Mouse (Mus musculus) forebrain, embryonic 14.5 days (tissue): ENCODE data around the gene Btbd18. TPM values are rescaled to one million over a fixed set of nuclear protein-coding genes. Genes with fewer than 3 reads are reported as not detected.

ENCODE experiments used
- ATAC-seq: fragments of 200-750 bp; cut with Nextera tagmentation; 2 replicates; pipeline ENCODE4 v1.8.0; 2017; ENCODE audit warnings: mild to moderate bottlenecking, moderate library complexity
- DNase-seq: peaks from one replicate; pipeline ENCODE4 v3.0.0-alpha.2; 2015; ENCODE audit warnings: low spot score
- H3K27ac ChIP-seq: fragments of 300-500 bp; sonication (generic); 2 replicates; pipeline ENCODE4 v1.5.1; 2014; ENCODE audit warnings: low read depth, mild to moderate bottlenecking, control low read depth, low read length, moderate library complexity
- H3K27me3 ChIP-seq: fragments of 300-500 bp; sonication (generic); replicated peaks from 2 replicates; pipeline ENCODE4 v1.6.1; 2014; ENCODE audit warnings: low read length, control low read depth, mixed read lengths; ENCODE audit not compliant: control insufficient read depth, insufficient read depth
- H3K36me3 ChIP-seq: fragments of 300-500 bp; sonication (generic); 2 replicates; pipeline ENCODE4 v1.6.1; 2014; ENCODE audit warnings: low read length, control low read depth; ENCODE audit not compliant: control insufficient read depth, insufficient read depth
- H3K4me1 ChIP-seq: fragments of 300-500 bp; sonication (generic); 2 replicates; pipeline ENCODE4 v1.6.1; 2014; ENCODE audit warnings: antibody characterized with exemption, low read length, control low read depth; ENCODE audit not compliant: control insufficient read depth, insufficient read depth
- H3K4me2 ChIP-seq: fragments of 300-500 bp; sonication (generic); 2 replicates; pipeline ENCODE4 v1.6.1; 2014; ENCODE audit warnings: mild to moderate bottlenecking, control low read depth, low read length
- H3K4me3 ChIP-seq: fragments of 300-500 bp; sonication (generic); 2 replicates; pipeline ENCODE4 v1.5.1; 2014; ENCODE audit warnings: low read depth, low read length, control low read depth
- H3K9ac ChIP-seq: fragments of 300-500 bp; sonication (generic); 2 replicates; pipeline ENCODE4 v1.6.1; 2014; ENCODE audit warnings: mild to moderate bottlenecking, low read length, control low read depth, moderate library complexity
- H3K9me3 ChIP-seq: fragments of 300-500 bp; sonication (generic); replicated peaks from 2 replicates; pipeline ENCODE4 v1.6.1; 2016; ENCODE audit warnings: low read length, control low read depth, mixed read lengths; ENCODE audit not compliant: control insufficient read depth
- WGBS: fragments of 180-500 bp; shearing (Covaris S2); extraction: QIAGEN DNeasy Blood & Tissue Kit; methylation state at CpG from one replicate; pipeline ENCODE4 v1.1.7; 2014; 5-methylcytosine and 5-hydroxymethylcytosine counted together
- polyA plus RNA-seq: library from polyadenylated mRNA; unstranded; fragments of >200 nt; fragmentation: Nextera tagmentation; extraction: Ambion mirVana; gene quantifications from 2 replicates; pipeline ENCODE4 v1.2.1, GENCODE M21; 2014

The Btbd18 gene
- polyA plus RNA-seq, result 0.10 and 0.33 TPM in 2 replicates

DNA sequence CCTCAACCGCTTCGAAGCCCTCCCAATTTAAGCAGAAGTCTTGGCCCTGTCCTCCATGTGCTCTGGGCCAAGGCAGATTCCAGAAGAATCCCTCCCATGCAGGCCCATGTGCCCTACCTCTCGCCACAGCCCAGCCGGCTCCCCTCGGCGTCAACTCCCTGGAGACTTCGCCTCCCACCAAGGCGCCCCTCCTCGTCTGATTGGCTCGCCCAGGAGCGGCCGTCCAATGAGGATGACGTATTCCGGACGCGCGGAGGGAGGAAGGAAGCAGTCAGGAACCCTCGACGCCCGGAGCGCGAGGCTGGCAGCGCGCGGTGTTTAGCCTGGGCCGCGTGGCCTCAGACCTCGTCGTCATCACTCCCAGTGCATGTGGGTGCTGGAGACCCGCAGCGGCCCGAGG lies at the start of gene Btbd18:
Gene Btbd18, plus strand, starts transcription at position 274 of the 400 bp plus-strand sequence.
- Histone ChIP-seq H3K9me3 (no peaks in the 10 kb centered on the region), H3K4me2 (no peak within 1 kb of the TSS), H3K27ac (no peak within 1 kb of the TSS), H3K4me1 (no peaks in the 10 kb centered on the region), H3K9ac (no peak within 1 kb of the TSS), H3K27me3 (no peaks in the 10 kb centered on the region), H3K4me3 (no peak within 1 kb of the TSS), H3K36me3 (no peaks in the 10 kb centered on the region)
- no peak for DNase-seq
- ATAC-seq, result no peak
- 94% methylated on average over 32 of the region's 32 CpGs for WGBS

DNA sequence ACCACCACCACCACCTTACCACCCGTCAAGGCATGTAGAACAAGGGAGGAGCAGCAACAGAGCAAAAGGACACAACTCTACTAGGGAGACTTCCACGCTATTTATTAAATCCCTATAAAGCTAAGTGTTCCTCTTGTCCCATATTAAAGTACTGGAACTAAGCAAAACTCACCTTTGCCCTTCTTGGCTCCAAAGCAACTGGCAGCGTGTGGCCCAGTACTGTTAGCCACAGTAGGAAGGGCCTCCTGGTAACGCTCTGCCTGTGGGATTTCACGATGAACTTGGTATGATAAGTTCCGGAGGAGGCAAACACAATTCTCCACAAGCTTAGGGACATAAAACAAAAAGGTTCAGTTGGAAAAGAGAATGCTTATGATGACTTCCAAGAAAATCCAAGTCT lies 46.1 kb upstream of the Btbd18 start:
- Histone ChIP-seq H3K27me3 (no peaks in the 10 kb centered on the region), H3K4me2 (no peak overlapping the region), H3K36me3 (peaks cover 94% of the 10 kb centered on the region)

DNA sequence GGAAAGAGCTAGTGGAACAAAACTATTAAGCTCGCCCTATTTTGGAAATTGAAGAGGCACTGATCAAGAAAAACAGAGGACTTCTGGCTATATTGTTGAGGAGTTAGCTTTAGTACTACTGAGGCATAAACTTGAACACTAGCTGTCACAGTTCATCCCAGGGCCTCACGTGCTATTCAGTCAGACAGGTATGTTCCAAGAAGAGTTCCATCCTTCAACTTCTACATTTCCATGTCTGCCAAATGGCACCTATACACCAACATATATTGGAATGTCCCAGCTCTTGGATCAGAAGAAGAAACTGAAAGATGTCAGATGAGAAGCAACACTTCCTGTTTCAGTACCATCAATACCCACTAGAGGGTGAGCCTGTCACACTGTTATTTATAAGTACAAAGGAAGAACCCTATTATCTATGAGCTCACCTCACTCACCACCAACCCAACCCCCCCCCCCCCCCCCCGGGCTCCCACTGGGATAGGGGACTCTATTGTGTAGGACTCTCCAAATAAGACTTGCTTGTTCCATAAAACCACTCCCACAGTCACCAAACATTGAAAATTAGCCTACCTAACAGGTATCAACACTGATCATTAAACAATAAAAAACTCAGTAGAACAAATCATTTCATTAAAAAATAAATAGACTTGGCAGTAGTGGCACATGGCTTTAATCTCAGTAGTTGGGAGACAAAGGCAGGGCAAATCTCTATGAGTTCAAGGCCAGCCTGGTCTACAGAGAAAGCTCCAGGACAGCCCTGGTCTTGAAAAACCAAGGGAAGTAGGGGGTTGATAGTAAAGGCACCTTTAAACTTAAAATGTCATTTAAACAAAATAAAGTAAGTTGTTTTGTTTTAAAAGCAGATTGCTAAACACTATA lies 41.0 kb upstream of the Btbd18 start:
- H3K36me3 ChIP-seq, result peaks cover 68% of the 10 kb centered on the region
- ATAC-seq (peak; percentile 81), DNase-seq (peak; percentile 69)
- no peak overlapping the region for H3K4me3 ChIP-seq
- H3K27ac ChIP-seq, result no peak overlapping the region
- H3K4me2 ChIP-seq, result no peak overlapping the region
- H3K9ac ChIP-seq, result no peak overlapping the region
- H3K9me3 ChIP-seq, result no peaks in the 10 kb centered on the region
- WGBS, result 68% methylated on average over 3 of the region's 3 CpGs
- no peaks in the 10 kb centered on the region for H3K27me3 ChIP-seq
- no peaks in the 10 kb centered on the region for H3K4me1 ChIP-seq

More for the DNA sequence above, 46.1 kb upstream of the Btbd18 start:
- WGBS, result 93% methylated on average over 6 of the region's 6 CpGs
- Histone ChIP-seq H3K4me1 (no peaks in the 10 kb centered on the region), H3K27ac (no peak overlapping the region), H3K9me3 (no peaks in the 10 kb centered on the region), H3K9ac (no peak overlapping the region), H3K4me3 (no peak overlapping the region)
- DNase-seq (no peak), ATAC-seq (no peak)

DNA sequence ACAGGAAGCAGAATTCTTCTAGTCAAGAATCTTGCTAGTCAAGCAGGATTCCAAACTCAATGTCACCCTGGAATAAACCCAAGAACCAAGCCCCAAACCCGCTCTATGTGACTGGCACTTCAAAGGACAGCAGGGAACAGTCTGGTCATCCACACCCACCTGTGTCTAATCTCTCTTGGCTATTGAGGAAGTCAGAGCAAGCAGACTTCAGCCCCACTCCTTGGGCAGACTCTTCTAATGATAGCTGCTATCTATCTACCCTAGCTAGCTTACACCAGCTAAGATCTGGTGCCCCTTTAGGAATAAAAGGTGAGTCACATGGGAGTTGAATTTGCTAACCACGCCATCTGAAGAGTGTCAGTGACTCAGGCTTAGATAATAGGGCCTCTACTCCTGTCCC lies 40.0 kb upstream of the Btbd18 start:
- no peak overlapping the region for H3K4me2 ChIP-seq
- H3K9me3 ChIP-seq, result no peaks in the 10 kb centered on the region
- no peak overlapping the region for H3K4me3 ChIP-seq
- H3K27ac ChIP-seq, result no peak overlapping the region
- peaks cover 63% of the 10 kb centered on the region for H3K36me3 ChIP-seq
- DNase-seq (no peak), ATAC-seq (no peak)
- no peaks in the 10 kb centered on the region for H3K4me1 ChIP-seq
- WGBS, result 86% methylated on average over 2 of the region's 2 CpGs
- H3K9ac ChIP-seq, result no peak overlapping the region
- no peaks in the 10 kb centered on the region for H3K27me3 ChIP-seq

DNA sequence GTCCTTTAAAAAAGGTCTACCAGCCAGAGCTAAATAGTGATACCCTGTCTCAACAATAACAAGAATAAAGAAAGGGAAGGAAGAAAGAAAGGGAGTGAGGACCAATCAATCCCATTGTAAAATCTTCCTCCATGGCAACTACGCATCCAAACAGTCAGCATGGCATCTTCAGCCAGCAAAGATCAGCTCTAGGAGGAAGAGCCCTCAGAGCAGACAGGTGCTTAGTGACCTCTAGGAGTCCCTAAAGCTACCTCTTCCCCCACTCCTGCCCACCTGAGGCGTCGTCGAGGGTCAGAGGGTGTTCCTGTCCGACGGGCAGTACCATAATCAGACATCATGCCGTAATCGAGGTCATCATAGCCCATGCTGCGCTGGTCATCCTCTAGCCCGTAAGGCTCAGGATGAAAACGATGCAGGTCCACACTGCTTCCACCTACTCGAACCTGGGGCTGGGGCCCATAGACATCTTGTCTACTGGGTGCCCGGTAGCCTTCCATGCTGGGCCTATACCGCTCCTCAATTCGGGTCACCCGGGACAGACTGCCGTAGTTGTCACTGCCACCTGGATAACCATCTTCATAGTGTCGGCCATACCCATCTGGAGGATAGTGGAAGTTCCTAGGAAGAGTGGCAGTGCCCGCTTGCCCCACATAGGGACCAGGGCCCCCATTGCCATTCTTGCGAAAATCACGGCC lies 39.1 kb upstream of the Btbd18 start:
- H3K4me2 ChIP-seq, result no peak overlapping the region
- peaks cover 58% of the 10 kb centered on the region for H3K36me3 ChIP-seq
- H3K9me3 ChIP-seq, result no peaks in the 10 kb centered on the region
- H3K9ac ChIP-seq, result no peak overlapping the region
- no peaks in the 10 kb centered on the region for H3K4me1 ChIP-seq
- no peak overlapping the region for H3K4me3 ChIP-seq
- ATAC-seq (0 out of 2 replicates have a peak, but pooled peaks have one; percentile 33), DNase-seq (no peak)
- H3K27ac ChIP-seq, result no peak overlapping the region
- H3K27me3 ChIP-seq, result no peaks in the 10 kb centered on the region
- 97% methylated on average over 21 of the region's 21 CpGs for WGBS

DNA sequence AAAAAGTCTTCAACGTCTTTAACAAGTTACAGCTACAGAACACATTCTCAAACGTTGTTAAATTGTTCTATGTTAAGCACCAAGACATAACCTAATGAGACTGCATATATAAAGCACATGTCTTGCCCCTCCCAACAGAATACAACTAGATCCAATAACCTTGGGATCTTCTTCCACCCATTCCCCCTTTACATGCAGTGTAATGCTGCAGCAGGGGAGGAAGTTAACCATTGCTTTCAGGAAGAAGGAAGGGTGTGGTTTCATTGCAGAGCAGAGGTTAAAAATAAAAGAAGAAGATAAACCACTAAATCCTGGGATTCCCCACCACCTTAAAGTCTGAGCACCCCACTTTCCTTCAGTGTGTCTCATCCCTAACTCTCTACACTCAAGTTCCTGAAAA lies 36.2 kb upstream of the Btbd18 start:
- WGBS, result 78% methylated on average over 2 of the region's 2 CpGs
- no peaks in the 10 kb centered on the region for H3K4me1 ChIP-seq
- no peak overlapping the region for H3K4me3 ChIP-seq
- no peak overlapping the region for H3K9ac ChIP-seq
- ATAC-seq (no peak), DNase-seq (no peak)
- H3K36me3 ChIP-seq, result peaks cover 31% of the 10 kb centered on the region
- no peaks in the 10 kb centered on the region for H3K9me3 ChIP-seq
- no peak overlapping the region for H3K27ac ChIP-seq
- H3K4me2 ChIP-seq, result no peak overlapping the region
- H3K27me3 ChIP-seq, result no peaks in the 10 kb centered on the region

DNA sequence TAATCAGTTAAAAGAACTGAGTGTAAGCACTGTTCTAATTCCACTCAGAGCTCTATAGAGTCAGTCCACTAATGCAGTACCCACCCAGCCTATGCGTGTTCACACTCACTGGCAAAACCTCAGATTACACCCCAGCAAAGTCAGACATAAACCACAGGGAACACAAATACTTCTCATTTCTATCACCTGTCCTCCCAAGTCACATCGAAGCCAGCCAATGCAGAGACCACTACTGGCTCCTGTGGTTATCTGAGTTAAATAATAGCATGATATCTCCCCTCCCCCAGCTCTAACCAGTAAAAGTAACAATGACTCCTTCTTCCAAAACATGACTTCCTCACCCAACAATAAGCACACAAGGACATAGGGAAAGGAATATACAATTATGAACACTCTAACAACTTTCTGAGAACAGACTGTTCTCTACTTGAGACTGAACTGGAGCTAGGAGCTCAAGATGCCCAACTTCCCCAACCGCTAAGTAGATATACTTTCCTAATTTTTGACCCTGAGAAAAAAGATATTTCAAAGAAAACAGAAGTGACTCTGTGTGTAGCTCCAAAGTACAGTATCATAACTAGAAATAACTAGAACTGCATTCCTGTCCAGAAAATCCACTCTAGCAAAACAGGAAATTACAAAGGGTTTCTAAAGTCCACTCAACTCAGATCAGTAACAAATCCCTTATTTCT lies 35.3 kb upstream of the Btbd18 start:
- no peak for DNase-seq
- no peaks in the 10 kb centered on the region for H3K9me3 ChIP-seq
- ATAC-seq, result no peak
- H3K4me2 ChIP-seq, result no peak overlapping the region
- no peak overlapping the region for H3K9ac ChIP-seq
- over 99% methylated on average over 3 of the region's 3 CpGs for WGBS
- H3K27me3 ChIP-seq, result no peaks in the 10 kb centered on the region
- no peak overlapping the region for H3K27ac ChIP-seq
- no peaks in the 10 kb centered on the region for H3K4me1 ChIP-seq
- no peak overlapping the region for H3K4me3 ChIP-seq
- H3K36me3 ChIP-seq, result peaks cover 31% of the 10 kb centered on the region

DNA sequence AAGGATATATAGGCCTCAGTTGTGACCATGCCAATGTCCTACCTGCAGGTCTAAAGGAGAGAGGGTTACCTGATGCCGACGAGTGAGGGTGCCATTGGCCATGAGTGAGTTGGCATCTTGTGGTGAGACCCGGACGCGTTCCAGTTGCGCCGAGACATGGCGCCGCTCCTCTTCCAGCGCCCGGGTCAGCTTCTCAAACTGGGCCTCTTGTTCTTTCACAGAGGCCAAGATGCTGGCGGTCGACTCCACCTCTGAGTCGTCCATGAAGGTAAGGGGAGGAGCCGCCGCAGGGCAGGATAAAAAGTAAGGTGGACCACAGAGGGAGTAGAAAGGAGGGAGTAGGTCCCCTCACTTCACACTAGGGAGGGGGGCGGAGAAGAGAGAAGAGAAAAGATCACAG lies 34.7 kb upstream of the Btbd18 start:
- DNase-seq, result no peak
- H3K27ac ChIP-seq, result no peak overlapping the region
- no peak overlapping the region for H3K4me3 ChIP-seq
- ATAC-seq, result no peak
- no peaks in the 10 kb centered on the region for H3K9me3 ChIP-seq
- 93% methylated on average over 17 of the region's 17 CpGs for WGBS
- no peaks in the 10 kb centered on the region for H3K4me1 ChIP-seq
- H3K4me2 ChIP-seq, result no peak overlapping the region
- H3K9ac ChIP-seq, result no peak overlapping the region
- peaks cover 31% of the 10 kb centered on the region for H3K36me3 ChIP-seq
- H3K27me3 ChIP-seq, result no peaks in the 10 kb centered on the region
